Mouse (Mus musculus) testis, adult 2 months (tissue): ENCODE results near the gene Dop1a.

ENCODE experiments used
- CTCF ChIP-seq: fragments of 200-500 bp; IDR thresholded peaks from 2 replicates; pipeline ENCODE4 v1.5.1; 2012; ENCODE audit warnings: low read depth, mild to moderate bottlenecking, inconsistent platforms, low read length, moderate library complexity; ENCODE audit not compliant: control insufficient read depth, insufficient read depth, insufficient replicate concordance
- POLR2A ChIP-seq: fragments of 200-500 bp; IDR thresholded peaks from 2 replicates; pipeline ENCODE4 v1.6.1; 2012; ENCODE audit warnings: low read depth, mild to moderate bottlenecking, inconsistent platforms, low read length, moderate library complexity; ENCODE audit not compliant: control insufficient read depth

DNA sequence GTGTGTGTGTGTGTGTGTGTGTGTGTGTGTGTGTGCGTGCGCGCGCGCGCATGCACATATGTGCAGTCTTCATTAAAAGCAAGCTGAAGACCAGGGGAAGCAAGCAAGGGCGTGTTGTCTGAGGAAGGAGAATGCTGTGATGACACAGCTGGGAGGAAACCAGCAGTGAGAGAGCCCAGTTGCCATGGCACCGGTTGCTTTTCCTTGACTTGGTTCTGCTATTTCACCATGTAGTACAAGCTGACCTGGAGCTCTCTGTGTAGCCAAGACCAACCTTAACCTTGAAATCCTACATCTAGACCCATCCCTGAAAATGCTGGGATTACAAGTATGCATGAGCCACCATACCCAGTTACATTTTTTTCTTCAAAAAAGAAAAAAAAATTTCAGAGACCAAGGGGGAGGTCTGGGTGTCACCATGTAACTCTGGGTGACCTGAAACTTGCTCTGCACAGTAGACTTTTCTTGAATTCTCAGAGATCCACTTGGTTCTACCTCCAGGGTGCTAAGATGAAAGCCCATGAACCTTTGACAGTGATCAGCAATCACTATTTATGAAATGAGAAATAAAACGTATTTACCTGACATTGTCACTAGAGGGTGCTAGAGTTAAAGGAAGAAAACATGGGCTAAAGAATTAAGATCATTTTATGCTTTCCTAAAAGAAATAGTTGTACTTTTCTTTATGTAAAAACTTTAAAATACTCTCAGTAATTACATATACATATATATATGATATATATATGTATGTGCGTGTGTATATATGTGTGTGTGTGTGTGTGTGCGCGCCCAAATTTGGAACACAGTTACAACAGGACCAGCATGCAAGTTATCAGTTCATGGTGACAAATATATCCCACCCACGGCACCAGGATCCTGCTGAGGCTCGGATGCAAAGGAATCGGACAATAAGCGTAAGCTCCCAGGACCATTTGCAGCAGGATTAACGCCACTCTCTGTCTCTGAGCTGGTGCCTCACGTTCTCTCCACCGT, 126.0 kb downstream of the Dop1a start:
- no peak for TF ChIP-seq CTCF
- TF ChIP-seq POLR2A: no peak
